11 mouse cellular contexts compared by ENCODE assay signal in the genomic region with DNA sequence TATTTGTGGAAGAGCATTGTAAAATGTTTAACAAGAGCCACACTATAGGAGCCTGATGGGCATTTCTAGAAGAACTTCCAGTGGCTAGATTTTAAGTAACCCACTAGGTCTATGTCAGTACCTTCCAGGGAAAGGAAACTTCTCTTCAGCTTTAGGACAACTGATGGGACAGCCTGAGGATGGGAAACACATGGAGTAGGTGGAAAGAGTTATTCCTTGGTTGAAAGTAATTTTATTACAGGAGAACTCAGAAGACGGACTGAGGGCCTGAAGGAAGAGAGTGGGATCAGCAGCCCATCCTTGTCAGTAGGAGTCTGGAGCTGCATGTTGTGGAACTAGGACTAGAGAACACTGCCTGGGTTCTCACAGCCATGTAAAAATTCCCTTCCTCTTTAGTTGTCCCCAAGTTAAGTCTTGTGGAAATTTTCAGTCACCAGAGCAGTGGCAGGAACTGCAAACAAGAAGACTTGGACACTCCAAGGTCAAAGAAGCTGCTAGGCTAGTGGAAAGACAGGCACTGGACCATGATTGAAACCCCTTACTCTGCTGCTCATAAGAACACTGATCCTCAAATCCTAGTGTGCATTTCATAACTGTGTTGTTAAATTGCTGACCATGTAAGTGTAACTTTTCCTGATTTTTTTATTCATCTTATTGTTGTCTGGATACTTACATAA. TPM values are rescaled to one million over a fixed set of nuclear protein-coding genes. Genes with fewer than 3 reads are reported as not detected.
DNase-seq lines count a peak whose midpoint lies in the region; ATAC-seq and TF ChIP-seq lines count a peak whose summit lies in the region.
"Not testable (repeated sequence)": the region's sequence is repeated elsewhere in the genome, so short reads cannot be mapped to it uniquely, and the experiment has no call there.
"Had no signal": no experiment of that assay in that cellular context is flagged by ENCODE, and none has a peak within 500 bp of the region (broad histone marks: within the 10 kb centered on the region; RNA-seq: fewer than 3 reads in every experiment).

No protein-coding gene starts in this region.

- peak; percentile 59 for ATAC-seq in erythroid progenitor cell, adult 5-6 weeks (replicated peaks; ENCODE audit: low FRiP score, poor library complexity, severe bottlenecking)
- peak; percentile 74 for ATAC-seq in heart, embryonic 12.5 days (ENCODE audit: insufficient number of reproducible peaks, low FRiP score)
- peak; percentile 38; the same call in 1 of the 2 replicates for ATAC-seq in hindbrain, postnatal 0 days
- peak; percentile 63; the same call in 1 of the 2 replicates for ATAC-seq in limb, embryonic 12.5 days (ENCODE audit: insufficient number of reproducible peaks, insufficient read depth, low FRiP score, low TSS enrichment, low read depth)
- ATAC-seq in lung, postnatal 0 days, result peak; percentile 33; the same call in 1 of the 2 replicates
- ATAC-seq in neural tube, embryonic 11.5 days (ENCODE audit: insufficient read depth, low FRiP score, low TSS enrichment), result peak; percentile 39

- H3K4me2 ChIP-seq in heart, embryonic 12.5 days; hindbrain, postnatal 0 days (ENCODE audit: low read depth, low read length); limb, embryonic 12.5 days; lung, postnatal 0 days (replicated peaks; ENCODE audit: low read depth, low read length); neural tube, embryonic 11.5 days (ENCODE audit: low read depth): not testable (repeated sequence)

- not testable (repeated sequence) for H3K4me3 ChIP-seq in heart, embryonic 12.5 days; hindbrain, postnatal 0 days (ENCODE audit: low read length); limb, embryonic 12.5 days (replicated peaks); lung, postnatal 0 days (ENCODE audit: low read depth, low read length); neural tube, embryonic 11.5 days (ENCODE audit: low read depth, low read length)

- not testable (repeated sequence) for H3K27me3 ChIP-seq in heart, embryonic 12.5 days (replicated peaks); hindbrain, postnatal 0 days (ENCODE audit: insufficient read depth, low read length); limb, embryonic 12.5 days; lung, postnatal 0 days (replicated peaks; ENCODE audit: insufficient read depth, low read length); neural tube, embryonic 11.5 days (ENCODE audit: control insufficient read depth, insufficient read depth, low read length)

- not testable (repeated sequence) for TF ChIP-seq CTCF in hindbrain, postnatal 0 days (IDR thresholded peaks at IDR 0.05; ENCODE audit: low read depth); lung, postnatal 0 days (IDR thresholded peaks at IDR 0.05)

- peak; percentile 13 for DNase-seq in MN1 (ENCODE audit: low spot score)
- not testable (repeated sequence) for DNase-seq in hindbrain, postnatal 0 days (ENCODE audit: low spot score); lung, postnatal 0 days (ENCODE audit: low spot score); neural tube, embryonic 11.5 days (ENCODE audit: low spot score)
- DNase-seq in thymus, postnatal 0 days (ENCODE audit: low spot score), result peak; percentile 5

- WGBS in heart, embryonic 12.5 days, result 19% methylated on average over 1 of the region's 1 CpGs
- WGBS in hindbrain, postnatal 0 days, result 49% methylated on average over 1 of the region's 1 CpGs
- 23% methylated on average over 1 of the region's 1 CpGs for WGBS in limb, embryonic 12.5 days
- 31% methylated on average over 1 of the region's 1 CpGs for WGBS in lung, postnatal 0 days
- 50% methylated on average over 1 of the region's 1 CpGs for WGBS in neural tube, embryonic 11.5 days

- H3K27ac ChIP-seq in heart, embryonic 12.5 days (ENCODE audit: poor library complexity, severe bottlenecking); hindbrain, postnatal 0 days; limb, embryonic 12.5 days; lung, postnatal 0 days (ENCODE audit: low read length); neural tube, embryonic 11.5 days (ENCODE audit: low read depth, low read length): not testable (repeated sequence)

- H3K4me1 ChIP-seq in heart, embryonic 12.5 days (replicated peaks); hindbrain, postnatal 0 days (ENCODE audit: insufficient read depth, low read length); limb, embryonic 12.5 days (replicated peaks); lung, postnatal 0 days (ENCODE audit: insufficient read depth, low read depth, low read length); neural tube, embryonic 11.5 days (ENCODE audit: control insufficient read depth, insufficient read depth, low read length): not testable (repeated sequence)

- not testable (repeated sequence) for H3K9ac ChIP-seq in heart, embryonic 12.5 days; hindbrain, postnatal 0 days (replicated peaks; ENCODE audit: low read length); limb, embryonic 12.5 days (replicated peaks); lung, postnatal 0 days (replicated peaks; ENCODE audit: low read depth); neural tube, embryonic 11.5 days (ENCODE audit: low read length)

- H3K9me3 ChIP-seq in heart, embryonic 12.5 days (replicated peaks), result peaks cover 40% of the 10 kb centered on the region
- peaks cover 59% of the 10 kb centered on the region for H3K9me3 ChIP-seq in hindbrain, postnatal 0 days (ENCODE audit: low read length)
- H3K9me3 ChIP-seq in limb, embryonic 12.5 days, result peaks cover 61% of the 10 kb centered on the region
- peaks cover 42% of the 10 kb centered on the region for H3K9me3 ChIP-seq in lung, postnatal 0 days (ENCODE audit: low read length)
- H3K9me3 ChIP-seq in neural tube, embryonic 11.5 days (ENCODE audit: control insufficient read depth, low read length), result peaks cover 36% of the 10 kb centered on the region

- not testable (repeated sequence) for TF ChIP-seq EP300 in lung, postnatal 0 days (IDR thresholded peaks at IDR 0.05)

- H3K36me3 ChIP-seq in heart, embryonic 12.5 days; hindbrain, postnatal 0 days (ENCODE audit: insufficient read depth, low read length); limb, embryonic 12.5 days; lung, postnatal 0 days (ENCODE audit: insufficient read depth, low read length); neural tube, embryonic 11.5 days (ENCODE audit: control insufficient read depth, insufficient read depth, low read length): not testable (repeated sequence)

RNA-seq across cellular contexts. Expression of gene Zfp978, which starts 25.3 kb away (rescaled TPM):
- not detected in 2 replicates for total RNA-seq in erythroid progenitor cell, adult 5-6 weeks (2015; ENCODE audit: low replicate concordance)
- total RNA-seq in erythroid progenitor cell, adult 5-6 weeks (2017; ENCODE audit: low replicate concordance), result not detected in 2 replicates
- 0.23 and 0.49 TPM in 2 replicates for polyA plus RNA-seq in heart, embryonic 12.5 days (2016; fragmentation: Nextera tagmentation; extraction: Ambion mirVana)
- not detected in 2 replicates for total RNA-seq in hindbrain, postnatal 0 days (2014; rRNA removed)
- polyA plus RNA-seq in hindbrain, postnatal 0 days (2015; fragmentation: Nextera tagmentation; extraction: Ambion mirVana), result 0.26 TPM in 1 of 2 replicates, not detected in the other
- 0.26 TPM in 1 of 2 replicates, not detected in the other for polyA plus RNA-seq in limb, embryonic 12.5 days (2016; fragmentation: Nextera tagmentation; extraction: Ambion mirVana)
- 0.17 TPM in 1 of 2 replicates, not detected in the other for polyA plus RNA-seq in lung, postnatal 0 days (2015; fragmentation: Nextera tagmentation; extraction: Ambion mirVana)
- 0.28 TPM in 1 of 2 replicates, not detected in the other for polyA plus RNA-seq in neural tube, embryonic 11.5 days (2014; fragmentation: Nextera tagmentation; extraction: Ambion mirVana)
- polyA plus RNA-seq in thymus, postnatal 0 days (2015; fragmentation: Nextera tagmentation; extraction: Ambion mirVana), result not detected in 2 replicates
- total RNA-seq: layer of hippocampus, adult 8-10 months; left cerebral cortex, postnatal 10 days had no signal
- polyA plus RNA-seq: adrenal gland, adult 2 months had no signal

RNA-seq across cellular contexts. Expression of gene Zfp988, which starts 30.4 kb away (rescaled TPM):
- total RNA-seq in erythroid progenitor cell, adult 5-6 weeks (2015; ENCODE audit: low replicate concordance), result not detected in 2 replicates
- total RNA-seq in erythroid progenitor cell, adult 5-6 weeks (2017; ENCODE audit: low replicate concordance), result 2.1 TPM in 1 of 2 replicates, not detected in the other
- not detected in 2 replicates for polyA plus RNA-seq in heart, embryonic 12.5 days (2016; fragmentation: Nextera tagmentation; extraction: Ambion mirVana)
- 0.05 TPM in 1 of 2 replicates, not detected in the other for total RNA-seq in hindbrain, postnatal 0 days (2014; rRNA removed)
- 0.15 and 0.28 TPM in 2 replicates for polyA plus RNA-seq in hindbrain, postnatal 0 days (2015; fragmentation: Nextera tagmentation; extraction: Ambion mirVana)
- polyA plus RNA-seq in limb, embryonic 12.5 days (2016; fragmentation: Nextera tagmentation; extraction: Ambion mirVana), result 0.09 TPM in 1 of 2 replicates, not detected in the other
- polyA plus RNA-seq in lung, postnatal 0 days (2015; fragmentation: Nextera tagmentation; extraction: Ambion mirVana), result not detected in 2 replicates
- polyA plus RNA-seq in neural tube, embryonic 11.5 days (2014; fragmentation: Nextera tagmentation; extraction: Ambion mirVana), result 0.09 TPM in 1 of 2 replicates, not detected in the other
- 0.48 and 0.60 TPM in 2 replicates for polyA plus RNA-seq in thymus, postnatal 0 days (2015; fragmentation: Nextera tagmentation; extraction: Ambion mirVana)
- polyA plus RNA-seq: adrenal gland, adult 2 months had no signal
